Mouse (Mus musculus) layer of hippocampus, adult 11-12 months (tissue): Measurements from ENCODE around the gene Acads.
A peak's percentile ranks its signal among the peaks of the same experiment; 100 is the strongest.
"Not testable (repeated sequence)": the region's sequence is repeated elsewhere in the genome, so short reads cannot be mapped to it uniquely, and the experiment has no call there.

ENCODE experiments used
- DNase-seq: peaks from one replicate; pipeline ENCODE4 v3.0.0; 2022; ENCODE audit warnings: low spot score

Gene Acads

GRCm38 (mm10) chr5:115118961-115119570, at the start of gene Acads:
Gene Acads, minus strand, starts transcription at chr5:115119346.
- DNase-seq, result peak; percentile 81

GRCm38 (mm10) chr5:115167396-115167795, 48.2 kb upstream of the Acads start:
- DNase-seq, result no peak

- DNase-seq, result no peak
Observed at GRCm38 (mm10) chr5:115166815-115167194, 47.7 kb upstream of the Acads start.

- no peak for DNase-seq
Observed at GRCm38 (mm10) chr5:115165895-115166814, 47.0 kb upstream of the Acads start.

- DNase-seq, result no peak
Observed at GRCm38 (mm10) chr5:115165351-115165750, 46.2 kb upstream of the Acads start.

- not testable (repeated sequence) for DNase-seq
Observed at GRCm38 (mm10) chr5:115164446-115164845, 45.3 kb upstream of the Acads start.

GRCm38 (mm10) chr5:115163563-115163962, 44.4 kb upstream of the Acads start:
- DNase-seq, result peak; percentile 65

- not testable (repeated sequence) for DNase-seq
Observed at GRCm38 (mm10) chr5:115161940-115162279, 42.8 kb upstream of the Acads start.

GRCm38 (mm10) chr5:115161064-115161939, 42.2 kb upstream of the Acads start:
- no peak for DNase-seq

- DNase-seq, result no peak
Observed at GRCm38 (mm10) chr5:115160655-115161054, 41.5 kb upstream of the Acads start.

- DNase-seq, result no peak
Observed at GRCm38 (mm10) chr5:115159165-115159564, 40.0 kb upstream of the Acads start.

- DNase-seq, result peak; percentile 99
Observed at GRCm38 (mm10) chr5:115158040-115158983, 39.2 kb upstream of the Acads start, which contains the start of gene Mlec. Gene Mlec, minus strand, starts transcription at chr5:115158179.

- DNase-seq, result no peak
Observed at GRCm38 (mm10) chr5:115156933-115157589, 37.9 kb upstream of the Acads start.

GRCm38 (mm10) chr5:115156401-115156800, 37.3 kb upstream of the Acads start:
- DNase-seq, result no peak

- DNase-seq, result no peak
Observed at GRCm38 (mm10) chr5:115155831-115156230, 36.7 kb upstream of the Acads start.

- DNase-seq, result no peak
Observed at GRCm38 (mm10) chr5:115155156-115155631, 36.0 kb upstream of the Acads start.

GRCm38 (mm10) chr5:115152132-115152956, 33.2 kb upstream of the Acads start:
- no peak for DNase-seq

- DNase-seq, result no peak
Observed at GRCm38 (mm10) chr5:115151457-115151856, 32.3 kb upstream of the Acads start.

GRCm38 (mm10) chr5:115150991-115151390, 31.8 kb upstream of the Acads start:
- no peak for DNase-seq
